Mouse (Mus musculus) megakaryocyte, embryonic 14.5 days (primary cell): ENCODE data around the gene Mmrn1.

Experiments used
- FLI1 ChIP-seq: IDR thresholded peaks from 2 replicates; pipeline ENCODE4 v1.6.1; 2012; ENCODE audit warnings: low read length, inconsistent platforms, mixed read lengths
- GATA1 ChIP-seq: IDR thresholded peaks from 3 replicates; pipeline ENCODE4 v1.6.1; 2012; ENCODE audit warnings: mixed read lengths, low read length, inconsistent platforms, borderline replicate concordance

- TF ChIP-seq GATA1 (no peak), FLI1 (no peak)
These were observed 94.9 kb downstream of the Mmrn1 start for GRCm38 (mm10) chr6:61019689-61020088.
